Mouse (Mus musculus) lung, adult 2 months (tissue): ENCODE measurements around the gene Sstr3. TPM values are rescaled to one million over a fixed set of nuclear protein-coding genes. Genes with fewer than 3 reads are reported as not detected.

Experiments used
- DNase-seq: peaks from one replicate; pipeline ENCODE4 v3.0.0; 2022
- H3K4me1 ChIP-seq: fragments of 200-500 bp; 2 replicates; pipeline ENCODE4 v1.6.1; 2011; ENCODE audit warnings: low read length; ENCODE audit not compliant: control insufficient read depth, insufficient read depth
- H3K4me3 ChIP-seq: fragments of 200-500 bp; replicated peaks from 2 replicates; pipeline ENCODE3; 2011; ENCODE audit warnings: low read depth, mild to moderate bottlenecking, control low read depth, low read length; ENCODE audit errors: extremely low read depth
- CTCF ChIP-seq: fragments of 200-500 bp; IDR thresholded peaks from 2 replicates; pipeline ENCODE4 v1.5.1; 2011; ENCODE audit warnings: mild to moderate bottlenecking, low read length, control low read depth; ENCODE audit not compliant: insufficient read depth
- POLR2A ChIP-seq: fragments of 200-500 bp; IDR thresholded peaks from 2 replicates; pipeline ENCODE4 v1.6.1; 2011; ENCODE audit warnings: low read depth, mild to moderate bottlenecking, control low read depth, low read length, borderline replicate concordance; ENCODE audit errors: extremely low read depth
- WGBS: fragments of 180-500 bp; shearing (Covaris S2); methylation state at CpG from one replicate; pipeline ENCODE4 v1.1.7; 2018; 5-methylcytosine and 5-hydroxymethylcytosine counted together
- polyA plus RNA-seq: library from polyadenylated mRNA; depleted of rRNA; stranded (reverse); fragments of >200 nt; gene quantifications from 2 replicates; pipeline ENCODE4 v1.2.3, GENCODE M21; 2012

Gene Sstr3
- polyA plus RNA-seq, 1 experiment, result 0.02 TPM

DNA sequence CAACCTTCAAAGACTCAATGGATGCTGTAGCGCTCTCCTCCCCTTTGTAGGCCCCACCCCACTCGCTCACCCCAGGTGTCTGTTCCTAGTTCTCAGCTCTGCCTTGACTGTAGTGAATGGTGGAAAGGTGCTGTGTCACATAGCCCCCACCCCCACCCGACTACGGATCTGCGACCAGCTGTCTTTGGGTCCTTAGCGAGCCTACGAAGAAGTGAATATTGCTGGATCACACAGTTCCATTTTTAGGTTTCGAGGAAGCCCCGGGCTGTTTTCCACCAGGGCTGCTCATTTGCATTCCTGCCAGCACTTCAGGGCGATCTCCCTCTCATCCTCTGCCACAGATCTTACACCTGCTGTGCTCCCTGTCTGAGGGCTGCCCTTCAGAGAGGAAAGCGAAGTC lies 38.9 kb upstream of the Sstr3 start:
- Histone ChIP-seq H3K4me3 (no peak overlapping the region), H3K4me1 (0 out of 2 replicates have a peak, but pooled peaks cover 2% of the 10 kb centered on the region)
- 37% methylated on average over 11 of the region's 11 CpGs for WGBS
- DNase-seq, result no peak
- TF ChIP-seq POLR2A, result no peak
- TF ChIP-seq CTCF, result no peak

GRCm38 (mm10) chr15:78576284-78576810 lies 31.9 kb upstream of the Sstr3 start:
- peaks cover 5% of the 10 kb centered on the region; the same call in 1 of the 2 replicates for H3K4me1 ChIP-seq
- 71% methylated on average over 4 of the region's 4 CpGs for WGBS
- DNase-seq, result no peak
- no peak for TF ChIP-seq CTCF
- no peak for TF ChIP-seq POLR2A
- no peak overlapping the region for H3K4me3 ChIP-seq

DNA sequence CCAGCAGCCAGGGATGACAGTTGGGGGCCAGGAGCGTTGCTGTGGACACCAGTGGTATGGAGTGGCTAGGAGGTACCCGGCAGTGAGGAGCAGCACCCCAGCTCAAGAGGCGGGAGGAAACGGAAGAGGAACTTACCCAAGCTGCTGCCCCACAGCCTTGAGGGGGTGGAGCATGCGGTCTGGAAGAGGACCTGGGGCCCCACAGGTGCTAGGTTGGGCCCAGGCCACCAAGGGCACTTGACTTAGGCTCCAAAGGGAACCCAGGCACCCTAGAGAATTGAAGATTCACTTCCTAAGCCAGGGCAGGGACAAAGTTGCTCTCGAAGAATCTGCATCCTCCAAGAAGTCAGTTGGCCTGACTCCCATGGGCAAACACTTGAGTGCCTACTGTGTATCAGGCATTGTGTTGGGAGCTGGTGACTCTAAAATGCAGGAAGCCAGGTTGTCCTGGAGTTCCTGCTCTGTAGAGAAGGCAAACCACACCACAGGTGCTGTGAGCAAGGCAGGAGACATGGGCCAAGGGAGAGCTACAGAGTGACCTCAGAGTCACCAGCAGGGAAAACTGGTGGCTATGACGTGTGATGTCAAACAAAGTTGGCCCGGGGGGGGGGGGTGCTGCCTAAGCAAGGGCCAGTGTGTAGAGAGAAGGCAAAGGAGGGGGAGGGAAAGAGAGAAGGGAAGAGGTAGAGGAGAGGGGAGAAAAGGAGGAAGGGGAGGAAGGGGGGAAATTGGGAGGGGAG lies 28.3 kb upstream of the Sstr3 start, which contains the start of gene Rac2:
Gene Rac2, minus strand, starts transcription at position 126 of the 740 bp plus-strand sequence.
- Histone ChIP-seq H3K4me3 (peak within 1 kb of the TSS; percentile 61), H3K4me1 (peaks cover 2% of the 10 kb centered on the region; the same call in 1 of the 2 replicates)
- TF ChIP-seq CTCF, result no peak
- peak; percentile 36; the same call in 1 of the 2 replicates for TF ChIP-seq POLR2A
- 45% methylated on average over 8 of the region's 8 CpGs for WGBS
- peak; percentile 35 for DNase-seq

DNA sequence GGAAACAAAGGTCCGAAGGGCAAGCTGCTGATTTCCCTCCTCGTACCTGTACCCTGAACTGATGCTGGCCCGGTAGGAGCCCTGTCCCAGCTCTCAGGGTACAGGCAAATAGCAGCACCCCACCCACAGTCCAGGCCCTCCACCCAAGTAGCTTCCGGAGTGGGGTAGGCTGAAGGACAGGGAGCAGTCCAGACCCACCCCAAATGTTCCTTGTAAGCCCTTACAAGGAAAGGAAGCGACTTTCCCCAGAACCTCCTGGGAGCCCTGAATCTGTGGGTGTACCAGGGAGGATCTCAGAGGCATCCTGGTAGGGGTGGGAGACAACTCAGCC lies 27.8 kb upstream of the Sstr3 start:
- TF ChIP-seq CTCF, result no peak
- TF ChIP-seq POLR2A, result no peak
- 77% methylated on average over 5 of the region's 5 CpGs for WGBS
- no peak for DNase-seq
- Histone ChIP-seq H3K4me1 (peaks cover 2% of the 10 kb centered on the region; the same call in 1 of the 2 replicates), H3K4me3 (peak overlapping the region; percentile 61)

DNA sequence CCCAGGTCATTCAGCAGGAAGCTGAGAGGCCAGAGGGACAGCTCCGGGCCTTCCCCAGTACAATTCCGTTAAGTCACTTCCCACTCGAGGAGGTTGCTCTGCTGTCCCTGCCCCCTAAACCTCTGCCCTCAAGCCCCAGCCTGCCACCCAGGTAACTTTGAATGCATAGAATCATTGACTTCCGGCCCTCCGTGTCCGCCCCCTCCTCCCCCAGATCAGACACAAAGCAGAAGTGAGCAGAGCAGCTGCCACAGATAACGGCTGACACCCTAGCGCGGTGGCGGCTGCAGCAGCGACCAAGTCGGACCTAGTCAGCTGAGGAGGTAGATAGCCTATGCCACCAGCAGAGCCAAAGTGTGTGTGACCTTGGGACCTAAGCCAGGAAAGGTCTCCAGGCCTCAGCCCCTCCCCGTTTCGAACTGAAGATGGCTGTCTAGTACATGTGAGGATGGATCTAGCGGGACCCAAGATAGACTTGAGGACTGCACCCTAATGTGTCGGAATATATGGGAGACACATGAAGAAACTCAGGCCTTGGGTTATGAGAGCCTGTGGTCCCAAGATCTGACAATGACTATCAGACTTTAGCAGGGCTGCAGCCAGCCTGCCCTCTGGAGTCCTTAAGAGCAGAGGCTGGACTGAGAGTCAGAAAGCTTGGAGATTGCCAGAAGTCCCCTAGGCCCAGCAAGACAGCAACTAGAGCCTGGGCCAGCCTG lies 27.2 kb upstream of the Sstr3 start:
- TF ChIP-seq POLR2A (peak; percentile 58; the same call in 1 of the 2 replicates), CTCF (no peak)
- Histone ChIP-seq H3K4me3 (peak overlapping the region; percentile 61), H3K4me1 (peaks cover 2% of the 10 kb centered on the region; the same call in 1 of the 2 replicates)
- WGBS, result 35% methylated on average over 16 of the region's 16 CpGs
- no peak for DNase-seq

DNA sequence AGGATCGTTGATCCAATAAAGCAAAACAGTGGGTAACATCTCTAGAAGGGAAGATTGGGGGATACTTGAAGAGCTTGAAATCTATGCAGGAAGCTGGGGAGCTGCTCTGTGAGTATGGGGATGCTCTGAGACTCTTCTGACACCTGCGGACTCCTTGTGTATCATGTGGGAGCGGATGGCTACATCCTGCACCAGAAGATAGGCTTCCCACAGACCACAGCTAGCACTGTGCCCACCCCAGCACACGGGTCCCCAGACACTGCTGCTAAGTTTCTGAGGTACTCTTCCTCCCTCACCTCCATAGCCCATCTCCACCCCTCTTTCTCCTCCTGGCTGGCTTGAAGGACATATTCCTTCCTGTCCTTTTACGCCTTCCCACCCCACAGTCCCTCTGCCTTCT lies 25.7 kb upstream of the Sstr3 start:
- 91% methylated on average over 5 of the region's 5 CpGs for WGBS
- TF ChIP-seq POLR2A, result no peak
- no peak for TF ChIP-seq CTCF

DNA sequence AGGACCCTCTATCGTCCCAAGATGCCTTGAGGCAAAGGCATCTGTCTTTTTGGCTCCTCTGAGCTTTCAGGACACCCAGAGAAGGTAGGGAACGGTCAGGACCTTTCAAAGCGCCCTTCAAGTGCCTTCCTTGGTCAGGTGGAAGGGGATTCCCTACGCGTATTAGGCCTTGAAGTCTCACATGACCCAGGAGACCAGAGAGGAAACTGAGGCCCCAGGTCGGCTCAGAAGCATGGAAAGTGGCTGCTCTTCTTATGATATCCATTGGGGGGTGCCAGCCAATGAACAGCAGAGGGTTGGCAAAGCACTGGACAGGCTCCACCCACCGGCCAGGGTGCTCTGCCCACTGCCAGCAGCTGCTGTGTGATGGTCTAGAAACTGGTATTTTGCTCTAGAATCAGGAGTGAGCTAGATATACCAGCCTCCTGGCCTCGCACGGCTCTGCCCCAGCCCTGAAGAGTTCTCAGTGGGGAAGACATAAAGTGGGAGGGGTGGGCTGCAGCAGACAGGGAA lies 23.2 kb upstream of the Sstr3 start:
- TF ChIP-seq POLR2A (no peak), CTCF (no peak)

More for the DNA sequence above, 25.7 kb upstream of the Sstr3 start:
- DNase-seq, result no peak
- peaks cover 2% of the 10 kb centered on the region; the same call in 1 of the 2 replicates for H3K4me1 ChIP-seq
- no peak overlapping the region for H3K4me3 ChIP-seq

GRCm38 (mm10) chr15:78564764-78565435 lies 20.4 kb upstream of the Sstr3 start:
- 66% methylated on average over 11 of the region's 11 CpGs for WGBS
- Histone ChIP-seq H3K4me1 (no peaks in the 10 kb centered on the region), H3K4me3 (no peak overlapping the region)
- no peak for TF ChIP-seq CTCF
- no peak for TF ChIP-seq POLR2A
- no peak for DNase-seq

More for the DNA sequence above, 23.2 kb upstream of the Sstr3 start:
- no peaks in the 10 kb centered on the region for H3K4me1 ChIP-seq
- DNase-seq, result no peak
- H3K4me3 ChIP-seq, result no peak overlapping the region
- WGBS, result 66% methylated on average over 9 of the region's 9 CpGs

DNA sequence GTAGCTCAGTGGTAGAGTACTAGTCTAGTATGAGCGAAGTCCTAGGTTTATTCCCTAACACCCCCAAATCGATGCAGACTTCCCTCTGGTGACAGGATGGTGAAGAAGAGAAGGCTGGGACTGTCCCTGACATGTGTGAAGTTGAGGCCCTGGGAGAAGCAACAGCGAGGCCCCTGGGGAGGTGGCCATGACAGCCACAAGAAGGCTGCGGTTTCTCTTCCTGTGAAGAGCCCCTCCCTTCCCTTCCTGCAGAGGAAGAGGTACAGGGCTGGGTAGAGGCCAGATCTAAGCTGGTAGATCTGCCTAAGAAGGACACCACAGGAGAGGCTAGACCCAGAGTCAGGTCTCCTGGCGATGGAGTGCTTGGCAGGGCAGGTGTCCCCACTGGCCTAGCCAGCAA lies 19.5 kb upstream of the Sstr3 start:
- DNase-seq, result no peak
- TF ChIP-seq CTCF (no peak), POLR2A (no peak)
- Histone ChIP-seq H3K4me3 (no peak overlapping the region), H3K4me1 (no peaks in the 10 kb centered on the region)
- 55% methylated on average over 5 of the region's 5 CpGs for WGBS
